Mouse (Mus musculus): ENCODE measurements at regions not wholly inside any gene's neighbourhood (a gene's known extent, or its start where the extent isn't known, plus 50 kb on each side); places are given as distances from the start of the nearest gene placed in this dataset.

GRCm38 (mm10) chr16:30884189-30884551, 197.1 kb downstream of the Xxylt1 start:
- no peak overlapping the region for H3K9ac ChIP-seq (ENCODE audit: low read length)
- H3K4me2 ChIP-seq (replicated peaks; ENCODE audit: low read depth) = no peak overlapping the region
- no peak overlapping the region for H3K27ac ChIP-seq (replicated peaks)
- DNase-seq (ENCODE audit: low spot score) = no peak
- TF ChIP-seq EP300 (optimal IDR thresholded peaks at IDR 0.05) (no peak), CTCF (IDR thresholded peaks at IDR 0.05; ENCODE audit: low read depth) (no peak)
- no peak overlapping the region for H3K4me3 ChIP-seq (ENCODE audit: low read depth, low read length)
- 45% methylated on average over 6 of the region's 6 CpGs for WGBS
- H3K27me3 ChIP-seq (ENCODE audit: control insufficient read depth, insufficient read depth, low read length) = no peaks in the 10 kb centered on the region
- no peaks in the 10 kb centered on the region for H3K4me1 ChIP-seq (replicated peaks; ENCODE audit: control insufficient read depth, insufficient read depth)
- no peaks in the 10 kb centered on the region for H3K36me3 ChIP-seq (ENCODE audit: control insufficient read depth, insufficient read depth, low read length)
- H3K9me3 ChIP-seq (ENCODE audit: control insufficient read depth, low read length) = no peaks in the 10 kb centered on the region
- no peak for ATAC-seq (ENCODE audit: low FRiP score, low TSS enrichment)

GRCm38 (mm10) chr16:30886982-30887381, 194.2 kb downstream of the Xxylt1 start:
- Histone ChIP-seq H3K9ac (ENCODE audit: low read length) (no peak overlapping the region), H3K4me2 (replicated peaks; ENCODE audit: low read depth) (no peak overlapping the region), H3K4me1 (replicated peaks; ENCODE audit: control insufficient read depth, insufficient read depth) (no peaks in the 10 kb centered on the region), H3K27me3 (ENCODE audit: control insufficient read depth, insufficient read depth, low read length) (no peaks in the 10 kb centered on the region), H3K9me3 (ENCODE audit: control insufficient read depth, low read length) (no peaks in the 10 kb centered on the region), H3K4me3 (ENCODE audit: low read depth, low read length) (no peak overlapping the region), H3K27ac (replicated peaks) (no peak overlapping the region), H3K36me3 (ENCODE audit: control insufficient read depth, insufficient read depth, low read length) (no peaks in the 10 kb centered on the region)
- TF ChIP-seq CTCF (IDR thresholded peaks at IDR 0.05; ENCODE audit: low read depth) (no peak), EP300 (optimal IDR thresholded peaks at IDR 0.05) (no peak)
- WGBS = 45% methylated on average over 1 of the region's 1 CpGs
- ATAC-seq (ENCODE audit: low FRiP score, low TSS enrichment) (no peak), DNase-seq (ENCODE audit: low spot score) (no peak)

GRCm38 (mm10) chr16:30887536-30887935, 193.7 kb downstream of the Xxylt1 start:
- ATAC-seq (ENCODE audit: low FRiP score, low TSS enrichment) = no peak
- TF ChIP-seq EP300 (optimal IDR thresholded peaks at IDR 0.05) (no peak), CTCF (IDR thresholded peaks at IDR 0.05; ENCODE audit: low read depth) (no peak)

GRCm38 (mm10) chr16:30888556-30889323, 192.5 kb downstream of the Xxylt1 start:
- Histone ChIP-seq H3K27ac (replicated peaks) (no peak overlapping the region), H3K27me3 (ENCODE audit: control insufficient read depth, insufficient read depth, low read length) (no peaks in the 10 kb centered on the region), H3K4me2 (replicated peaks; ENCODE audit: low read depth) (no peak overlapping the region), H3K9me3 (ENCODE audit: control insufficient read depth, low read length) (no peaks in the 10 kb centered on the region), H3K4me1 (replicated peaks; ENCODE audit: control insufficient read depth, insufficient read depth) (no peaks in the 10 kb centered on the region), H3K4me3 (ENCODE audit: low read depth, low read length) (no peak overlapping the region), H3K9ac (ENCODE audit: low read length) (no peak overlapping the region), H3K36me3 (ENCODE audit: control insufficient read depth, insufficient read depth, low read length) (no peaks in the 10 kb centered on the region)
- TF ChIP-seq CTCF (IDR thresholded peaks at IDR 0.05; ENCODE audit: low read depth) = peak; percentile 40
- TF ChIP-seq EP300 (optimal IDR thresholded peaks at IDR 0.05) = no peak
- 93% methylated on average over 3 of the region's 3 CpGs for WGBS
- no peak for ATAC-seq (ENCODE audit: low FRiP score, low TSS enrichment)
- DNase-seq (ENCODE audit: low spot score) = no peak

More at GRCm38 (mm10) chr16:30887536-30887935, 193.7 kb downstream of the Xxylt1 start:
- Histone ChIP-seq H3K27ac (replicated peaks) (no peak overlapping the region), H3K9ac (ENCODE audit: low read length) (no peak overlapping the region), H3K9me3 (ENCODE audit: control insufficient read depth, low read length) (no peaks in the 10 kb centered on the region), H3K36me3 (ENCODE audit: control insufficient read depth, insufficient read depth, low read length) (no peaks in the 10 kb centered on the region), H3K4me3 (ENCODE audit: low read depth, low read length) (no peak overlapping the region), H3K27me3 (ENCODE audit: control insufficient read depth, insufficient read depth, low read length) (no peaks in the 10 kb centered on the region), H3K4me1 (replicated peaks; ENCODE audit: control insufficient read depth, insufficient read depth) (no peaks in the 10 kb centered on the region), H3K4me2 (replicated peaks; ENCODE audit: low read depth) (no peak overlapping the region)
- 91% methylated on average over 1 of the region's 1 CpGs for WGBS
- DNase-seq (ENCODE audit: low spot score) = no peak

- no peak overlapping the region for H3K9ac ChIP-seq (ENCODE audit: low read length)
- H3K36me3 ChIP-seq (ENCODE audit: control insufficient read depth, insufficient read depth, low read length) = no peaks in the 10 kb centered on the region
- WGBS = 97% methylated on average over 6 of the region's 6 CpGs
- no peaks in the 10 kb centered on the region for H3K4me1 ChIP-seq (replicated peaks; ENCODE audit: control insufficient read depth, insufficient read depth)
- DNase-seq (ENCODE audit: low spot score) (peak; percentile 7), ATAC-seq (ENCODE audit: low FRiP score, low TSS enrichment) (no peak)
- H3K27ac ChIP-seq (replicated peaks) = no peak overlapping the region
- no peaks in the 10 kb centered on the region for H3K27me3 ChIP-seq (ENCODE audit: control insufficient read depth, insufficient read depth, low read length)
- no peak for TF ChIP-seq EP300 (optimal IDR thresholded peaks at IDR 0.05)
- no peak for TF ChIP-seq CTCF (IDR thresholded peaks at IDR 0.05; ENCODE audit: low read depth)
- no peak overlapping the region for H3K4me3 ChIP-seq (ENCODE audit: low read depth, low read length)
- H3K9me3 ChIP-seq (ENCODE audit: control insufficient read depth, low read length) = no peaks in the 10 kb centered on the region
- no peak overlapping the region for H3K4me2 ChIP-seq (replicated peaks; ENCODE audit: low read depth)
These were observed 188.6 kb downstream of the Xxylt1 start for GRCm38 (mm10) chr16:30892606-30893005.

- no peak for TF ChIP-seq CTCF (IDR thresholded peaks at IDR 0.05; ENCODE audit: low read depth)
- TF ChIP-seq EP300 (optimal IDR thresholded peaks at IDR 0.05) = no peak
- H3K9ac ChIP-seq (ENCODE audit: low read length) = no peak overlapping the region
- ATAC-seq (ENCODE audit: low FRiP score, low TSS enrichment) = no peak
These were observed 187.1 kb downstream of the Xxylt1 start for GRCm38 (mm10) chr16:30894086-30894485.

More at GRCm38 (mm10) chr16:30894086-30894485, 187.1 kb downstream of the Xxylt1 start:
- no peaks in the 10 kb centered on the region for H3K27me3 ChIP-seq (ENCODE audit: control insufficient read depth, insufficient read depth, low read length)
- H3K36me3 ChIP-seq (ENCODE audit: control insufficient read depth, insufficient read depth, low read length) = no peaks in the 10 kb centered on the region
- DNase-seq (ENCODE audit: low spot score) = peak; percentile 2
- H3K27ac ChIP-seq (replicated peaks) = no peak overlapping the region
- H3K4me2 ChIP-seq (replicated peaks; ENCODE audit: low read depth) = no peak overlapping the region
- H3K4me3 ChIP-seq (ENCODE audit: low read depth, low read length) = no peak overlapping the region
- H3K9me3 ChIP-seq (ENCODE audit: control insufficient read depth, low read length) = no peaks in the 10 kb centered on the region
- H3K4me1 ChIP-seq (replicated peaks; ENCODE audit: control insufficient read depth, insufficient read depth) = no peaks in the 10 kb centered on the region

Data from stomach, postnatal 0 days (tissue).